Mouse (Mus musculus): ENCODE results near the gene Tmem30a.
A peak's percentile ranks its signal among the peaks of the same experiment; 100 is the strongest.

The Tmem30a gene

GRCm38 (mm10) chr9:79795076-79795475 is 1.8 kb upstream of the Tmem30a start:
- no peak for DNase-seq (ENCODE audit: low read depth)

DNA sequence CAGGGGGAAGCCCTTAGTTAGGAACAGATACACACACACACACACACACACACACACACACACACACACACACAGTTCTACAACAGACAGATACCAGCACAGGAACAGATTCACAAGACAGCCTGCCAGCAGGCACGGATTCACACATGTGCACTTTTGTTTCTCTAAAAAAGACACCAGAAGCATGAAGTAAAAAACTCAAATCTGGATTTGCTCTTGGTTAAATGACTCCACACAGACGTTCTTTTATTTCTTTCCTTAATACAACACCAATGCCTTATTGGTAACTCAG is 7.6 kb downstream of the Tmem30a start:
- DNase-seq (ENCODE audit: low read depth): no peak

DNA sequence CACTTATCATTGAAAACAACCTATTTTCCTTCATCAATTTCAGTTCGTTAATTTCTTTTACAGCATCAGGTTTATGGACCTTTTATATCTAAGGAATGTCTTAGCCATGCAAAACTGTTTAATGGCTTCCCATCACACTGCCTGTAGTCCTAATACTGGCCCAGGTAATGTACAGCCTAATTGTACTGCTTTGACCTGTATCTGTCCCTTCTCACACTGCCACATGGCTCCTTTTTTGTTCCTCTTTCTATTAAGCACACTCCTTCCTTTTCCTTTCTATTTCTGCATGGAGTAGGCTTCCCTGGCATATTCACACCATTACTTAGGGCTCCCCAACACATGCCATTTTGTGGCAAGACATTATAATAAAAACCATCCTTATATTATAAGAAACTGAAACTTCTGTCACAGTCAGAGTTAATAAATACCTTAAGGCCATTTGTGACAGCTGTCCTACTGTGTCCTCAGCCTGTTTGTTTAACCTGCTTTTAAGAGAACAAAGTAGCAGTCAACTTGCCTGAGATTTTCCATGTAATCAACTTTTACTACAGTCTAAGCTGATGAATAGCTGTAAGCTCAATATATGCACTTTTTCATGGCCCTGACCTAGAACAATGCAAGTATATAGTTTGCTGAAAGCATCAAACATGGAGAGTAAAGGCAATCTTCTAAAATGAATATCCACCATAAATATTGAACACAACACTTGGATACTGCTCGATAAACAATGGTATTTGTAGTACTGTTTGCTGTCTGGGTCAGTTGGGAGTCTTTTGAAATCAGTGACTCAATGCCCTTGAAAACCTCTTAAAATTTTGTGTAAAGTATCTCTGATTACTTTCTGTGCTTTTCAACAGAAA is 8.1 kb downstream of the Tmem30a start:
- DNase-seq (ENCODE audit: low read depth): no peak

GRCm38 (mm10) chr9:79784439-79784838 is 8.9 kb downstream of the Tmem30a start:
- no peak for DNase-seq (ENCODE audit: low read depth)

GRCm38 (mm10) chr9:79779354-79779753 is 14.0 kb downstream of the Tmem30a start:
- peak; percentile 19 for DNase-seq (ENCODE audit: low read depth)

- peak; percentile 19 for DNase-seq (ENCODE audit: low read depth)
Observed at GRCm38 (mm10) chr9:79766991-79767545, 26.2 kb downstream of the Tmem30a start.

GRCm38 (mm10) chr9:79765329-79765728 is 28.0 kb downstream of the Tmem30a start:
- DNase-seq (ENCODE audit: low read depth): no peak

DNA sequence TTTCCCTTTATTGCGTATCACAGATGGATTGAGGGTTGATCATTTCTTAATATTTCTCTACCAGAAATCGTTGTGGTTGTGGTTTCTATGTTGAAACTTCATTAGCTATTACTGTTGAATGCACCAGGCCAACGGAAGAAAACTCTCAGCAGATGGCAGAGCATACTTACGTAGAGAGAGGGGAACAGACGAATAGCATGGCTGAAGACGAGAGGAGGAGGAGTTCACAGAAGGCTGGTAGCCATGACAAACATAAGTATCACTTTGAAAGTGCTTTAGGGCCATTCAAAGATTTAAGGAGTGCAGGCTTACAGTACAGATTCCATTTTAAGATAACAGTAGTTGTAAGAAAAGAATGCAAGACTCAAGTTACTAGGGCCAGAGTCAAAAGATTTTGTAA is 30.8 kb downstream of the Tmem30a start:
- DNase-seq (ENCODE audit: low read depth): no peak

DNA sequence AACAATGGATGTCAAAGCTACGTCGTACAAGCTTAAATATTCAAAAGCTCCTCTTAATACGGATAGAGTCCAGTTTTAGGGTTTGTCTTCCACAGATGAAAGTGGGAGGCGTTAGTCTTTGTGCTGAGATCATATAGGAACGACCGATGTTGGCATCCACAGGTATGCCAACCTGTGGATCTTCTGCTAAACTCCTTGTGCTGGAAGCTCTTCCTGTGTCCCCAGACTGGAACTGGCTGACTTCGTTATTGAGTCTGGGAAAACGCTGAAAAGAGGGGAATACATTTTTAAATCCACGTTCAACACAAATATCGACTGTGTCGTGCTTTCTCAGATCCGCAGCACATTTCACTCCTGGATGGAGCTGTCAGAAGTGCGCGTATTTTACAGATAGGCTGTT is 33.2 kb downstream of the Tmem30a start:
- DNase-seq (ENCODE audit: low read depth): no peak

- peak; percentile 96 for DNase-seq (ENCODE audit: low read depth)
Observed at GRCm38 (mm10) chr9:79759385-79760005, 33.8 kb downstream of the Tmem30a start, which contains the start of gene Cox7a2. Gene Cox7a2, minus strand, starts transcription at chr9:79759878.

DNA sequence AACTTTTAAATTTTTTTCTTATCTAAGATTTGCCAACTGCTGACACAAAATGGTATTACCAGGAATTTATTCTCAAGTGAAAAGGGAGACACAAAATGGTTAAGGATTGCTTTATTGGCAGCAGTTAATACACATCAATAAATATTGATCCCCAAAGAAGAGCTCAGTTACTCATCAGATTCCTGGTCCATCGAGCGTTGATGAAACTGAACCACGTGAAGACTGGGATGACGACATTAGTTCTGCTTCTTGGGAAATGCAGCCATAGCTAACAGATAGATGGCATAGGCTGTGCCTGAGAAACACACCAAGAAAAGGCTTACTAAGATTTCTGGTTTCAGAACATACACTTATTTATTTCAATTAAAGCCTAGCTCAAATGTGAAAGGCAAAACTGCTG is 38.0 kb downstream of the Tmem30a start:
- DNase-seq (ENCODE audit: low read depth): no peak

- DNase-seq (ENCODE audit: low read depth): no peak
Observed at GRCm38 (mm10) chr9:79751846-79752245, 41.5 kb downstream of the Tmem30a start.

- DNase-seq (ENCODE audit: low read depth): no peak
Observed at GRCm38 (mm10) chr9:79750709-79751108, 42.6 kb downstream of the Tmem30a start.

- DNase-seq (ENCODE audit: low read depth): no peak
Observed at GRCm38 (mm10) chr9:79745036-79745435, 48.3 kb downstream of the Tmem30a start.

DNA sequence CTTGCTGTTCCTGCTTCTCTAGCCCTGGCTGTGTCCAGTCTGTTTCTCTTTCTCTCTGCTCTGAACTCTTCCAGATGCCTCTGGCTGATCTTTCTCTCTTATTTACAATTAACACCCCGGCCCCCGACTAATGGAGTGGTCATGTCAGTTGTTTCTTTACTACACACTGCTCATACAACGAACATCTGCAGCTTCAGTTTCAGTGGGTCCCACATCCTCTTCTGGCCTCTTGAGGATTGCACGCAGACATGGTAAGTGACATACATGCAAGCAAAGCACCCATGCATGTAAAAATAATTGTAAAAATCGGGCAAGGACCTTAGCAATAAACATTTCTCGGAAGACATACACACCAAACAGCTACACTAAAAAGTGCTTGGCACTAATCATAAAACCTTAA is 57.7 kb downstream of the Tmem30a start:
- no peak for DNase-seq (ENCODE audit: low read depth)

GRCm38 (mm10) chr9:79730301-79730700 is 63.0 kb downstream of the Tmem30a start:
- DNase-seq (ENCODE audit: low read depth): no peak

- DNase-seq (ENCODE audit: low read depth): peak; percentile 80
Observed at GRCm38 (mm10) chr9:79723090-79723489, 70.2 kb downstream of the Tmem30a start.

- peak; percentile 79 for DNase-seq (ENCODE audit: low read depth)
Observed at GRCm38 (mm10) chr9:79721056-79721455, 72.3 kb downstream of the Tmem30a start.

- no peak for DNase-seq (ENCODE audit: low read depth)
Observed at GRCm38 (mm10) chr9:79720143-79720542, 73.2 kb downstream of the Tmem30a start.

DNA sequence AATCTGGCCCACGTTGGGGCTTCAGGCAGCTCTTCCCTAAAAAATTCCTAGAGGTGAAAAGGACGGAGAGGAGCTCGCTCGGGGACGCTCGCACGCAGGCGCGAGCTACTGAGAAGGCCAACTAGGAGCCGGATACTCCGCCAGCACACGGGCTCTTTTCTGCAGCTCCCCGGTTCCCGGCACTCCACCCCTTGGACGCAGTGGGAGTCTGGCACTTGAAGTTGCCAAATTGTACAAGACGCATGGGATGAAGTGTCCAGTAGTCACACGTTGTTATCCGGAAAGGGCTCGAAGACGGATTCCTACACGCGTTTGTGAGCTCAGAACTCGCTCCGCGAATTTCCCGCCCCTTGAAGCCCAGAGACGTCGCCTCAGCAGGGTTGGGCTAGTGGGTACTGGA is 73.9 kb downstream of the Tmem30a start:
- DNase-seq (ENCODE audit: low read depth): no peak

All from NIH3T3 (cell line).